Mouse (Mus musculus) CD4-positive, CD25-positive, alpha-beta regulatory T cell, adult 4 months (primary cell): ENCODE data around the gene Zkscan5. TPM values are rescaled to one million over a fixed set of nuclear protein-coding genes. Genes with fewer than 3 reads are reported as not detected.
"Not testable (repeated sequence)": the region's sequence is repeated elsewhere in the genome, so short reads cannot be mapped to it uniquely, and the experiment has no call there.

Experiments used
- ATAC-seq: one replicate; pipeline ENCODE4 v1.8.0; 2017
- polyA plus RNA-seq, 2 experiments: library from polyadenylated mRNA; unstranded; fragments of 100-300 nt; shearing (Covaris generic); gene quantifications; one replicate each; pipeline ENCODE4 v1.2.1; 2017

The Zkscan5 gene
- polyA plus RNA-seq, 2 experiments from 2014 or later = 7.5 to 13.7 TPM

GRCm38 (mm10) chr5:145214679-145215078 lies 10.3 kb downstream of the Zkscan5 start:
- ATAC-seq = no peak

DNA sequence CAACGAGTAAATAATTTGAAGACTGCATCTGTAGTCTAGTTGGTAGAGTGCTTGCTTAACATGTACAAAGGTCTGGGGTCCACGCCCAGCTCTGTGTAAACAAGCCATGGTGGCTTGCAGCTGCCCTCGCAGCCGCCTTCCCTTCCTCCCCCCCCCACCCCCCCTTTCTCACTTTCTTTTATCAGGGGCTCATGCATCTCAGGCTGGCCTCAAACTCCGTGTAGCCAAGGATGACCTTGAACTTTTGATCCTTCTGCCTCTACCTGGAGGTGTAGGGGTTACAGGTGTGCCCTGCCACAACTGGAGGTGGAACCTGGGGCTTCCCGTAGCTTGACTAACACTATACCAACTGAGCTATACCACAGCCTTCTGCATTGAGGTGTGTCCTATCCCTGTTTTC lies 13.4 kb downstream of the Zkscan5 start:
- ATAC-seq = no peak

GRCm38 (mm10) chr5:145218206-145218605 lies 13.8 kb downstream of the Zkscan5 start:
- ATAC-seq = no peak

DNA sequence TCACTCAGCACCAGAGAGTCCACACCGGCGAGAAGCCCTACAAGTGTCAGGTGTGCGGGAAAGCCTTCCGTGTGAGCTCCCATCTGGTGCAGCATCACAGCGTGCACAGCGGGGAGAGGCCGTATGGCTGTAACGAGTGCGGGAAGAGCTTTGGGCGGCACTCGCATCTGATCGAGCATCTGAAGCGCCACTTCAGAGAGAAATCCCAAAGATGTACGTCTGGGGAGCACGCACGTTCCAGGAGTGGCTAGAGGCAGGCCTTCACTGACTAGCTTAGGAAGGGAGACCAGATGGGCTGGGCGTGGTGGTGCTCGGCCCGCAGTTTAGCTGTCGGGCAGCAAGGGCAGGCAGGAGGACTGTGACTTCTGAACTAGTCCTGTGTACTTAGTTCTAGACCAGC lies 14.3 kb downstream of the Zkscan5 start:
- ATAC-seq = no peak

GRCm38 (mm10) chr5:145219981-145220380 lies 15.6 kb downstream of the Zkscan5 start:
- no peak for ATAC-seq

DNA sequence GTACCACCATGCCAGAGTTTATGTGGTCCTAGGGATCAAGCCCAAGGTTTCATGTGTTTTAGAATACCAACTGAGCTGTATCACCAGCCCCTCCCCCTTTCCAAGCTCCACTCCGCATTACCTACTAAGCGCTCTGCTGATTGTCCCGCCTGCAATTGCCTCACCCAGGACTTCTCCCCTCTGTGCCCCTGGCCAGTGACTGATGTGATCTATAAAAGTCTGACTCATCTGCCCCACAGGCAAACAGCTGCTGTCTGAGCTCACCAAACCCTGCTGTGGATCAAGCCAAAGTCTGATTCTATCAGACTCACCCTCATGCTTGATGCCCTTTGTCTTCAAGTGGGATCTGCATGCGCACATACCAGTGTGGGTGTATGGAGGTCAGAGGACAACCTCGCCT lies 18.5 kb downstream of the Zkscan5 start:
- ATAC-seq = no peak

DNA sequence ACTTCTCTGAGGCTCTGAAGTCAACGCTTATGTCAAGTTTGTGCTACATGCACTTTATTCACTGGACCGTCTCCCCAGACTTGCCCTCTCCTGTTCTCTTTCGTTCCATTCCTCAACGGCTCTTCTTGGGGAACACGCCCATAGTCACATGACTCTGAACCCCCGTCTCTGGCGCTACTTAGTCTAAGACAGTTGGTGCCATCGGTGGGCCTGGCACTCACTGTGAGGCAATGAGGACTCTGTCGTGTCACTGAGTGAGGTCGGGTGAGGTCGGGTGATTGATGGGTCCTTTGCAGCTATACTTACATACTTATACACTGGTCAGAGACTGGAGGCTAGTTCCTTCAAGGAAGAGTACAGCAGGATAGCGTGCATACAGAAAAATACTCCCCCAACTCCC lies 19.0 kb downstream of the Zkscan5 start:
- no peak for ATAC-seq

GRCm38 (mm10) chr5:145226453-145226852 lies 22.1 kb downstream of the Zkscan5 start:
- no peak for ATAC-seq

DNA sequence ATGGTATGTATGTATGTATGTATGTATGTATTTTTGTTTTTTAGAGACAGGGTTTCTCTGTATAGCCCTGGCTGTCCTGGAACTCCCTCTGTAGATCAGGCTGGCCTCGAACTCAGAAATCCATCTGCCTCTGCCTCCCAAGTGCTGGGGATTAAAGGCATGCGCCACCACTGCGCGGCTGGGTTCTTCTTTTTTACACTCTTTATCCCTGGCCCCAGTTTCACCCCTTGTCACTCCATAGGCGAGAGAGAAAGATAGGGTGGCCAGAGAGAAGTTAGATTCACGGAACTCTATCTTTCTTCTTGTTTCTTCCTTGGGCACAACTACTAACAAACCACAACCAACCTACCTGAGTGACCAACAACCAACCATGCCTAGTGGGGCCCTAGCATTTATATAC lies 24.9 kb downstream of the Zkscan5 start:
- not testable (repeated sequence) for ATAC-seq

DNA sequence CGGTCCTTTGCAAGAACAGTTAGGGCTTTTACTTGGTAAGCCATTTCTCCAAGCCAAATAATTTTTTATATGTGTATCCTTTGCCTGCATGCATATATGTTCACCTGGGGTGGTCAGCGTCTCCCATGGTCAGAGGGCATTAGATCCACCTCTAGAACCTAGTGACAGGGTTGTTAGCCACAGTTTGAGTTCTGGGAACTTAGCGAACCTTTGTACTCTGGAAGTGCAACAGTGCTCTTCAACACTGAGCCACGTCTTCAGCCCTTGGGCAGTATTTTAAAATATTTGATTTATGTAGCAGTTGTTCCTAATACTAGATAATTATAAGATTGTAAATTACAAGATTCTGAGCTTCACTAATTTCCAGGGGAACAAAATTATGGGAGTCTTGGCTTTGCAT lies 26.3 kb downstream of the Zkscan5 start:
- no peak for ATAC-seq

- peak; percentile 95 for ATAC-seq
Measured at GRCm38 (mm10) chr5:145231367-145231871, 27.1 kb downstream of the Zkscan5 start, which contains the start of gene Zfp655. Gene Zfp655 (plus strand): TSS chr5:145231715.

DNA sequence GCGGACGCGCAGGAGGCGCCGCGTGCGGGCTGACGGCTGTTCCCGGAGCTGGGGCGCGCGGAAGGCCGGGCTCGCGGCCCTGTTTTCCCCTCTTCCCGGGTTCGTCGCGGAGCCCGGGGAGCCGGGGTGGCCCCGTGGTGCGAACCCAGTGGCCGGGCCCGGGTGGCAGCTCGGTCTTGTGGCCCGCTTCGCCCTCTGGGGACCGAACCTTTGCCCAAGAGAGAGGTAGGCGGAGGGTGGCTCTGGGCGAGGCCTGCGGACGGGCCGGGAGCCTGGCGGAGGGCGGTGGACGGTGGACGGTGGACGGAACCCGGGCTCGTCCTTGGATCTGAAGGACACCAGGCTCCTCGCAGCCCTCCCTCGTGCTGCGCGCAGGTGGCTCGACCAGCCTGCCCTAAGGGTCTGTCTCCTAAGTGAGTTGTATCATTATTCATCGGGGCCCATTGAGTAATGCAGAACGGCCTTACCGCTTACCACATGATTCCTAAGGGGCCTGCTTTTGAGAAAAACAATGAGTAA lies 27.6 kb downstream of the Zkscan5 start:
- ATAC-seq = no peak

GRCm38 (mm10) chr5:145234636-145235035 lies 30.3 kb downstream of the Zkscan5 start:
- no peak for ATAC-seq

- ATAC-seq = no peak
Measured at GRCm38 (mm10) chr5:145249520-145249919, 45.2 kb downstream of the Zkscan5 start.

Other genes starting within 250 kb of the Zkscan5 start
- 1 to 10 TPM; 4.6 to 4.8 TPM for gene Smurf1, start 238.7 kb upstream of the Zkscan5 start, polyA plus RNA-seq
- gene Gm4871, start 171.8 kb upstream of the Zkscan5 start, polyA plus RNA-seq = not detected
- gene 1700018F24Rik, start 161.6 kb upstream of the Zkscan5 start, polyA plus RNA-seq = not detected
- gene Arpc1a, start 120.7 kb upstream of the Zkscan5 start, polyA plus RNA-seq = 100 to 1,000 TPM in 1 of 2 experiments, 10 to 100 TPM in 1; 95.9 to 105 TPM
- gene Kpna7, start 120.5 kb upstream of the Zkscan5 start, polyA plus RNA-seq = not detected
- 1,000 to 10,000 TPM in 1 of 2 experiments, 100 to 1,000 TPM in 1; 777 to 1,415 TPM for gene Arpc1b, start 90.3 kb upstream of the Zkscan5 start, polyA plus RNA-seq
- 10 to 100 TPM; 31.1 to 50.9 TPM for gene Pdap1, start 64.3 kb upstream of the Zkscan5 start, polyA plus RNA-seq
- gene Bud31, start 64.2 kb upstream of the Zkscan5 start, polyA plus RNA-seq = 100 to 1,000 TPM; 105 to 106 TPM
- gene Ptcd1, start 37.5 kb upstream of the Zkscan5 start, polyA plus RNA-seq = 10 to 100 TPM; 13.6 to 28.7 TPM
- gene Cpsf4, start 37.3 kb upstream of the Zkscan5 start, polyA plus RNA-seq = 10 to 100 TPM; 15.6 to 19.6 TPM
- 100 to 1,000 TPM; 320 to 390 TPM for gene Atp5j2, start 12.5 kb upstream of the Zkscan5 start, polyA plus RNA-seq
- 10 to 100 TPM; 19.0 to 30.4 TPM for gene Zkscan14, start 2.7 kb upstream of the Zkscan5 start, polyA plus RNA-seq
- 10 to 100 TPM; 60.1 to 68.9 TPM for gene Zfp655, start 27.2 kb downstream of the Zkscan5 start, polyA plus RNA-seq
- gene Zscan25, start 75.9 kb downstream of the Zkscan5 start, polyA plus RNA-seq = under 1 TPM; 0.46 to 0.65 TPM
- not detected for gene Cyp3a57, start 140.7 kb downstream of the Zkscan5 start, polyA plus RNA-seq